Mouse (Mus musculus) spleen, postnatal 4 days (tissue): ENCODE data around the gene Atf7.
A peak's percentile ranks its signal among the peaks of the same experiment; 100 is the strongest.
"Not testable (repeated sequence)": the region's sequence is repeated elsewhere in the genome, so short reads cannot be mapped to it uniquely, and the experiment has no call there.

ENCODE experiments used
- DNase-seq, 2 experiments: peaks; one replicate each; pipeline ENCODE4 v3.0.0; 2022; ENCODE audit warnings: low spot score in 2 of 2

Gene Atf7

GRCm38 (mm10) chr15:102620765-102621164, 4.5 kb downstream of the Atf7 start:
- DNase-seq: no peak

GRCm38 (mm10) chr15:102619486-102619885, 5.8 kb downstream of the Atf7 start:
- no peak for DNase-seq

GRCm38 (mm10) chr15:102617654-102618053, 7.6 kb downstream of the Atf7 start:
- no peak for DNase-seq

GRCm38 (mm10) chr15:102616174-102616573, 9.1 kb downstream of the Atf7 start:
- no peak for DNase-seq

GRCm38 (mm10) chr15:102614224-102614623, 11.0 kb downstream of the Atf7 start:
- DNase-seq: no peak

- DNase-seq: no peak
Measured at GRCm38 (mm10) chr15:102612966-102613365, 12.3 kb downstream of the Atf7 start.

GRCm38 (mm10) chr15:102608586-102608985, 16.7 kb downstream of the Atf7 start:
- DNase-seq: not testable (repeated sequence)

GRCm38 (mm10) chr15:102593996-102594656, 31.1 kb downstream of the Atf7 start:
- DNase-seq: no peak

- DNase-seq: no peak
Measured at GRCm38 (mm10) chr15:102592674-102593073, 32.6 kb downstream of the Atf7 start.

GRCm38 (mm10) chr15:102590567-102590966, 34.7 kb downstream of the Atf7 start:
- no peak for DNase-seq

- no peak for DNase-seq
Measured at GRCm38 (mm10) chr15:102589826-102590225, 35.4 kb downstream of the Atf7 start.

GRCm38 (mm10) chr15:102585501-102585900, 39.8 kb downstream of the Atf7 start:
- no peak for DNase-seq

GRCm38 (mm10) chr15:102583708-102584383, 41.4 kb downstream of the Atf7 start:
- DNase-seq: no peak

- DNase-seq: no peak
Measured at GRCm38 (mm10) chr15:102581205-102581604, 44.1 kb downstream of the Atf7 start.

GRCm38 (mm10) chr15:102578351-102578750, 46.9 kb downstream of the Atf7 start:
- no peak for DNase-seq

GRCm38 (mm10) chr15:102576972-102577371, 48.3 kb downstream of the Atf7 start:
- DNase-seq: no peak

- no peak for DNase-seq
Measured at GRCm38 (mm10) chr15:102572081-102572480, 53.2 kb downstream of the Atf7 start.

- no peak for DNase-seq
Measured at GRCm38 (mm10) chr15:102567849-102568248, 57.4 kb downstream of the Atf7 start.

- peak in 1 of 2 experiments; percentile 31 for DNase-seq
Measured at GRCm38 (mm10) chr15:102563681-102564080, 61.6 kb downstream of the Atf7 start.

- DNase-seq: peak in 1 of 2 experiments; percentile 19
Measured at GRCm38 (mm10) chr15:102563061-102563460, 62.2 kb downstream of the Atf7 start.

GRCm38 (mm10) chr15:102562491-102562890, 62.8 kb downstream of the Atf7 start:
- DNase-seq: peak in 1 of 2 experiments; percentile 12

- DNase-seq: no peak
Measured at GRCm38 (mm10) chr15:102557580-102557979, 67.7 kb downstream of the Atf7 start.

GRCm38 (mm10) chr15:102555581-102555980, 69.7 kb downstream of the Atf7 start:
- no peak for DNase-seq
